Mouse (Mus musculus) gastrocnemius, postnatal 10 days (tissue): ENCODE results near the gene Dmrt2. TPM values are rescaled to one million over a fixed set of nuclear protein-coding genes. Genes with fewer than 3 reads are reported as not detected.

Source experiments
- DNase-seq: peaks from one replicate; pipeline ENCODE4 v3.0.0; 2021; ENCODE audit warnings: mixed read lengths
- total RNA-seq, 2 experiments: library from RNA; stranded (reverse); gene quantifications; 2 replicates each; pipeline ENCODE4 v1.2.3; 2021

Dmrt2 gene
- total RNA-seq, 2 experiments from 2014 or later: 5.3 to 6.4 TPM

DNA sequence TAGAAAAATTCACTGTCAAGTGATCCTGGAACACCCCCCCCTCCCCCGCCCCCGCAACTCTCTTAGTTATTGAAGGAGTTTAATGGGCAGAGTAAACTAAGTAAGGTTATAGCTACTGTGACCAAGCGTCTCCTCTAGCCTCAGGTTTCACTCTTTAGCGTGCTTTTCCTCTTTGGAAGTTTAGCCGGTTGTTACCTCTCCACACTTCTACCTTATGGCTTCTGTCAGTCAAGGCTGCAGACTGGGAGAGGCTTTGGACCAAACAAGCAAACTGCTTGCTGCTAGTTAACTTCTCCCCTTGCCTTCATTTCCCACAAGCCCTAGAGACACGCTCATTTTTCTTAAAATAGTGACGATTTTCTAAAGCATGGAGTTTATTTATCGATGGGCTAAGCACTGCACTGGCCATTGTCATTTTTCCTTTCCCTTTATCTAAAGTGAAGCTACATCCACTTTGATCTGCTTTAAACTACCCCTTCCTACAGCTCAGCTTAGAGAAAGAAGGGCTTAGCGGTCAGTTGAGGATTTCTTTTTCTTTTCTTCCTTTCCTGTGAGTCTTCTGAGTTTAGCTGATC, 3.7 kb downstream of the Dmrt2 start:
- no peak for DNase-seq

GRCm38 (mm10) chr19:25698850-25699249, 26.6 kb downstream of the Dmrt2 start:
- no peak for DNase-seq

- peak; percentile 11 for DNase-seq
These were observed 41.2 kb downstream of the Dmrt2 start for GRCm38 (mm10) chr19:25713382-25713781.

GRCm38 (mm10) chr19:25714927-25715326, 42.7 kb downstream of the Dmrt2 start:
- no peak for DNase-seq

DNA sequence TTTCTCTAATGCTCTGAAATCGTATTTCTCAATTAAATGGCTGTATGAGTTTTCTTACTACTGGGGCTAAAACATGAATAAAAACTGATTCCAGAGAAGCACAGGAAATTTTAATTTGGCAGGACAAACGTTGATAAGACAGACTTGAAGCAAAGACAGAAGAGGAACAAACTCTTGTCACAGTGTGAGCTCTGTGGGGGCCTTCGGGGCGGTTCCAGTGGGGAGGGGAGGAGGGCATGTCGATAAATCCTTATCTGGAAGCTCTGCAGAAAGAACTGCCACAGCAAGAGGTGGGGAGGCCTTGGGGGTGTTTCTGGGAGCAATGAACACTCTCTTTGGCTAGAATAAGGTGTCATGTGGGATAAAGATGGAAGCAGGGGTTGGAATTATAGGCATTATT, 50.4 kb downstream of the Dmrt2 start:
- no peak for DNase-seq

Other genes starting within 250 kb of the Dmrt2 start
- gene Dmrt1, start 166.8 kb upstream of the Dmrt2 start, total RNA-seq: not detected
- not detected for gene Dmrt3, start 62.1 kb upstream of the Dmrt2 start, total RNA-seq